Mouse (Mus musculus): ENCODE results near the gene Prox2. TPM values are rescaled to one million over a fixed set of nuclear protein-coding genes. Genes with fewer than 3 reads are reported as not detected.
A peak's percentile ranks its signal among the peaks of the same experiment; 100 is the strongest.
"Not testable (repeated sequence)": the region's sequence is repeated elsewhere in the genome, so short reads cannot be mapped to it uniquely, and the experiment has no call there.

The Prox2 gene
- 1 to 10 TPM; 4.8 to 5.5 TPM for total RNA-seq (2021)
- long read RNA-seq, experiment 1, partial matches to known transcripts = 1 of 4 reads
- long read RNA-seq, experiment 1, other reads (novel, unspliced or antisense) = 3 of 4 reads
- long read RNA-seq, experiment 2, partial matches to known transcripts = 2 of 7 reads
- long read RNA-seq, experiment 2, other reads (novel, unspliced or antisense) = 4 of 7 reads

DNA sequence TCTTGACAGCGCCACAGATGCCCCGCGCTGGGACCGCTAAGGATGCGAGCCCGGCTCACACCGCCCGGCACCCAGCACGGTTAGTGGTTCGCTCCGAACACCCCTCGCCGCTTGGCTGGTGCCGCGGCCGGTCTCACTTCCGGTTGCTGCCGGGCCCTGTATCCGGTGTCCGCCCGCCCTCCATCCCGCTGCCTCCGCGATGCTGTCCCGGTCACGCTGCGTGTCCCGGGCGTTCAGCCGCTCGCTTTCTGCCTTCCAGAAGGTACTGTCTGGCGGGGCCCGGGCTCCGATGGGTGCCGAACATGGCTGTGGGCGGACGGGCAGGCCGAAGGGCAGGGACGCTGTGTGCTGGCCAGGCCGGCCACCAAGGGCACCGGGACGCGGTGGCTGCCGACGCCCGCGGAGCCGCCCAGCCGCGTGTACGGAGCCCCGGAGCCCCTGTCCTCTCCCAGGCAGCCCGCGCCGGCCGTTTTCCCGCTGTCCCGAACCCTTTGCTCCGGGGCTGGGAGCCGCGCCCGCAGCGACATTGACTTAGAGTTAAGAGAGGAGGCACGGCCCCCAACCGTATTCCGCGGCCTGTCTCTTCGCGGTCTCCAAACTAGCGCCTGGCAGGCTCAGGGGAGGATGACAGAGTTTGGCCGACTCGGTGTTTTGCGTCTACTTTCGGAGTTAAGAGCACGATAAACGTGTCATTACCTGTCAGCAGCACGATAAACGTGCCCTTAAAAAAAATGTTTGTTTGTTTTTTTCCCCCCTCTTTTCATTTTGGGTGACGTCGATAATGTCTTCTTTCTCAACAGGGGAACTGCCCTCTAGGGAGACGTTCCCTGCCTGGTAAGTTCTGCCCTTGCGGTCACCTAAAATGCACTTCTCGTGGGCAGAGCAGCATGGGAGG, at the start of gene Prox2, which contains the start of gene Dlst:
Gene Prox2, minus strand, starts transcription at position 62 of the 895 bp plus-strand sequence.
Gene Dlst, plus strand, starts transcription at position 136 of the 895 bp plus-strand sequence.
- peak; percentile 76 to 79 for DNase-seq (ENCODE audit: low spot score in 2 of 2)

DNA sequence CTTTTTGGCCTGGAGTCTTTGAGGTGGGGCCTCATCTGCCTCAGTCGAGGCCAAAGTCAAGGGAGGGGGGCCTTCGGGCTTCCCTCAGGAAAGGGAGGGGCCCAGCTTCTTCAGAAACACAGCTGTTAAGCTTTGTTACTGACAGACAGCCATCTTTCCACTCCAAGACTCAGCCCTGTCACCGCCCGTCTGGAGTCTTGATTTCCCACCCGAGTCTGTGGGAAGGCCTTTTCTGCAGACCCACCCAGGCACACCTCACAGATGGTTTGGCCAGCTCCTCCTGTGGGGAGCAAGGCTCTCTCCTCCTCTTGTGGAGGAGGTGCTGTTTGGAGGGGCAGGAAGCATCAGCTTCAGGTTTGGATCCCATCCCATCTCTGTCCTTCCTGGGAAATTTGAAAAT, 49.0 kb upstream of the Prox2 start:
- no peak for DNase-seq (ENCODE audit: low spot score in 2 of 2)

DNA sequence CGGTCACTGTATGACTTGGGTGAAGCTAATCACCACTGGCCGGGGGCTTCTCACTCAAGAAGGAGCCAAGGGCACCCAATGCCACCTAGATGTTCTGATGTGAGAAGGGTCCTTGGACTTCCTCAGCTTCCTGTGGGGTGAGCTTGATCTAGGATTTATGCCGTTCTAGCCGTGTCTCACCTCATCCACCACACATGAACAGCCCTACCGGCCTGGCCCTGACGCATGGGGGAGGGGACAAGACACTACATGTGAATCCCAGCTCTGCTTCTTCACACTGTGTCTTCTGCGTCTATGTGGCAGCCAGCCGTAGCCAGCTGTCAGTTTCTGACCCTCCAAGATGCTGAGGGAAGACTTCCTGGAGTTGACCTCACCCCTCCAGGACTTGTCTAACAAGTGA, 48.2 kb upstream of the Prox2 start:
- no peak for DNase-seq (ENCODE audit: low spot score in 2 of 2)

GRCm38 (mm10) chr12:85157797-85158460, 47.4 kb upstream of the Prox2 start:
- no peak for DNase-seq (ENCODE audit: low spot score in 2 of 2)

GRCm38 (mm10) chr12:85156324-85156723, 45.8 kb upstream of the Prox2 start:
- no peak for DNase-seq (ENCODE audit: low spot score in 2 of 2)

GRCm38 (mm10) chr12:85153011-85153410, 42.5 kb upstream of the Prox2 start:
- no peak for DNase-seq (ENCODE audit: low spot score in 2 of 2)

DNA sequence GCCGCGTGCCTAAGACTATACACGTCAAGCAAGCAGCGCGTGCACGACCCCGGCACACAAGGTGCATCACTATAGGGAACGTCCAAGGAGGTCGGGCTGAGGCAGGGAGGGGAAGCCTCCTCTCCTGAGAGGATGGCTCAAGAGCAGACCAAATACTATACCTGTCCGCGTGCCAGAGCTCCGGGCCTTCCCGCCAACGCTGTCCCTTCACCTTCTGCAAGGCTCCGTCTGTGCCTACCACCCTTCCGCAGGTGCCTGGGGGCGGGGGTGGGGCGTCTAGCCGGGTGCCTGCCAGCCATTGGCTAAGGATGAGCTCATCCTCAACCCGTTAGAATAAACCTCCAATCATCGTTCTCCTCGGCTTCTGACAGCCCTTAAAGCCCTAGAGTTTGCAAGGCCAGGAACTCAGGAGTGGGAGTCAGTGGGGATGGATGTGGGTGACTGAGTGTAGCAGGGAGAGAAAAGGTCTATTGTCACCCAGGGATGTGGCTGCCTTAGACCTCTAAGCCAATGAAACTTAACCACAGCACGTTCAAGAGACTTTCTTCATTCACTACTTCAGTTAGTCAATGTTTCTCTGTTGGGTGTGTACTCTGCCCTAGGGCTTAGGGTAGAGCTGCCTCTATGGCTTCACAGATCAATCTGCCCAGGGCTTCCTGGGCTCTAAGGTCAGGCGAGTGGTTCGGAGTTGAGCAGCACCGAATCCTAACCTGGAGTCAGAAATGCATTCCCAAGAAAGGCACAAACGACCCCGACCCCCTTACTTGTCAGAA, 40.6 kb upstream of the Prox2 start, which contains the start of gene Rps6kl1:
Gene Rps6kl1, minus strand, starts transcription at position 263 of the 773 bp plus-strand sequence.
- no peak for DNase-seq (ENCODE audit: low spot score in 2 of 2)

- DNase-seq (ENCODE audit: low spot score in 2 of 2) = no peak
Measured at GRCm38 (mm10) chr12:85150321-85151001, 39.9 kb upstream of the Prox2 start.

DNA sequence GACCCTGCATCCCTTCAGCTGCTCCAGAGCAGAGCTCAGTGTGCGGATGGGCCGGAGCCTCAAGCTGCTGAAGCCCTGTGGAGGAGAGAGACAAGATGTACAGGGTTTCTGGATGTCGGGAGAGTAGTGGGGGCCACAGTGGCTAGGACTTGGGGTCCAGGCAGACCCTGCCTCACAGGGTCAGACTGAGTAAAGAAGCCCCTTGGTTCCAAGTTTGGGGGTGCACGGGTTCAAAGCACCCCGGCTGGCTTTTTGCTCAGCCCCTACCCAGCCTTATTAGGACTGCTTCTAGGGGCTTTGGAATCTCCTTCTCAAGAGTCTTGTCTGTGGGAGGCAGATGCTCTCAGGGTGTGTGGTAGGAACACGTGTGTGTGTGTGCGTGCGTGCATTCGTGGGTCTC, 36.3 kb upstream of the Prox2 start:
- no peak for DNase-seq (ENCODE audit: low spot score in 2 of 2)

GRCm38 (mm10) chr12:85146355-85146754, 35.8 kb upstream of the Prox2 start:
- DNase-seq (ENCODE audit: low spot score in 2 of 2) = no peak

GRCm38 (mm10) chr12:85145630-85146029, 35.1 kb upstream of the Prox2 start:
- no peak for DNase-seq (ENCODE audit: low spot score in 2 of 2)

DNA sequence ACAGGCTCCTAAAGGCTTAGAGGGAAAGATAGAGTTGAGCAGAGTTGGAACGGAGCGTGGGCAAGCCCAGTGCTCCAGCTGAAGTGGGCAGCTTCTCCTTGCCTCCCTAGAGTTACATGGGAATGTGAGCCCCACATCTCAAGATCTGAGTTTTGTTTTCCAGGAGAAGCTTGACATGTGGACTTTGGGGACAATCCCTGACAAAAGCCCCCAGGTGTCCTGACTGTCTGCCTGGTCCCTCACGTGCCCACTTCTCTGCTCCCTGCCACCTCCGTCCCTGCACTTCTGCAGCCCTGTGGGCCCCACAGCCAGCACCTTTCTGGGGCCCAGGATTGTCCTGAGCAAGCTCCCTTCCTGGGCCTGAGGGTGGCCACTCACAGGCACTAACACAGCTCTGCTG, 34.3 kb upstream of the Prox2 start:
- DNase-seq (ENCODE audit: low spot score in 2 of 2) = no peak

DNA sequence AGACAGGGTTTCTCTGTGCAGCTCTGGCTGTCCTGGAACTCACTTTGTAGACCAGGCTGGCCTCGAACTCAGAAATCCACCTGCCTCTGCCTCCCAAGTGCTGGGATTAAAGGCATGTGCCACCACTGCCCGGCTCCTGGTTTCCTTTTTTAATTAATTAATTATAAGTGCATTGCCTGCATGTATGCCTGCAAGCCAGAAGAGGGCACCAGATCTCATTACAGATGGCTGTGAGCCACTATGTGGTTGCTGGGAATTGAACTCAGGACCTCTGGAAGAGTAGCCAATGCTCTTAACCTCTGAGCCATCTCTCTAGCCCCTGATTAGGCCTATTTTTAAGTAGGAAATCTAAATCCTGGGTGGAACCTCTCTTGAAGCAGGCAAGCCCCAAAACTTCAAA, 33.7 kb upstream of the Prox2 start:
- DNase-seq (ENCODE audit: low spot score in 2 of 2) = not testable (repeated sequence)

DNA sequence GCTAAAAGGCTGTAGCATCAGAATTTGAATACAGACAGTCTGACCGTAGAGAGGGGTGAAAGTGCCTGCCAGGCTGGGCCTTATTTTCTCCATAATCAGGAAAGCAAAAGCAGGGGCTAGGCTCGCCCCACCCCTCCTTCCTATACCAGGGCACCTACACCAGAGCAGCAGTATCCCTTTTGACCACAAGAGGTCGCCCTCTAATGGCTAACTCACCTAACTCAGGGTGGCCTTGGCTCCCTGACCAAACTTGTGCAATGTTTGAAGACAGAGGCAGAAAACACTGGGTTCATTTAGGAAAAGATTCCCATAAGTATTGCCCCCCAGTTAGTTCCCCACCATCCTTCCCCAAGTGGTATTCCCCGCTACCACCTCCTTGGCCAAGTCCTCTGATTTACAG, 32.2 kb upstream of the Prox2 start:
- peak; percentile 54 to 75 for DNase-seq (ENCODE audit: low spot score in 2 of 2)

DNA sequence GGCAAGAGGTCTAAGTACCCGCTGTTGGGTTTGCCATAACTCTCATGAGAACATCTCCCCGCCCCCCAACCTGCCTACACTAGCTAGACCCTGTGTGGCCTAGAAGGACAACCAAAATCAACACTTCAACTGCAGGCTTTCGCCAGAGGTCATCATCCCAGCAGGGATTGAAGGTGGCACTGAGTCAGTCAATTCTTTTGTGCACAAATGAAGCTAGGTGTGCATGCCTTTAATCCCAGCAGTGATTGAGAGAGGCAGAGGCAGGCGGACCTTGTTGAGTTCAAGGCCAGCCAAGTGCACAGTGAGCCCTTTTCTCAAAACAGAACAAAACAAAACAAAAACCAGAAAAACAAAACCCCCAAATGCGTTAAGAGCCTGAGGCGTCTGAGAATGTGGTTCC, 30.5 kb upstream of the Prox2 start:
- DNase-seq (ENCODE audit: low spot score in 2 of 2) = no peak

- DNase-seq (ENCODE audit: low spot score in 2 of 2) = no peak
Measured at GRCm38 (mm10) chr12:85140036-85140701, 29.6 kb upstream of the Prox2 start.

- DNase-seq (ENCODE audit: low spot score in 2 of 2) = no peak
Measured at GRCm38 (mm10) chr12:85136627-85137026, 26.1 kb upstream of the Prox2 start.

- DNase-seq (ENCODE audit: low spot score in 2 of 2) = no peak
Measured at GRCm38 (mm10) chr12:85135513-85136470, 25.2 kb upstream of the Prox2 start.

Measured in adrenal gland, postnatal 4 days (tissue).